Mouse (Mus musculus) urinary bladder, postnatal 36 days (tissue): ENCODE data around the gene Ostn.

Experiments
- DNase-seq, 2 experiments: peaks; one replicate each; pipeline ENCODE4 v3.0.0; 2022; ENCODE audit warnings: low spot score in 2 of 2, mixed read lengths in 1 of 2

Ostn gene

GRCm38 (mm10) chr16:27387634-27388611, 80.6 kb downstream of the Ostn start:
- no peak for DNase-seq

- peak; percentile 71 to 75 for DNase-seq
Measured at GRCm38 (mm10) chr16:27388761-27389451, 81.6 kb downstream of the Ostn start, which contains the start of gene Ccdc50. Ccdc50 (plus strand) TSS chr16:27388869.

GRCm38 (mm10) chr16:27389534-27390282, 82.4 kb downstream of the Ostn start:
- peak in 1 of 2 experiments; percentile 11 for DNase-seq

GRCm38 (mm10) chr16:27390306-27390705, 83.0 kb downstream of the Ostn start:
- DNase-seq, result no peak

GRCm38 (mm10) chr16:27391845-27392244, 84.6 kb downstream of the Ostn start:
- DNase-seq, result no peak

DNA sequence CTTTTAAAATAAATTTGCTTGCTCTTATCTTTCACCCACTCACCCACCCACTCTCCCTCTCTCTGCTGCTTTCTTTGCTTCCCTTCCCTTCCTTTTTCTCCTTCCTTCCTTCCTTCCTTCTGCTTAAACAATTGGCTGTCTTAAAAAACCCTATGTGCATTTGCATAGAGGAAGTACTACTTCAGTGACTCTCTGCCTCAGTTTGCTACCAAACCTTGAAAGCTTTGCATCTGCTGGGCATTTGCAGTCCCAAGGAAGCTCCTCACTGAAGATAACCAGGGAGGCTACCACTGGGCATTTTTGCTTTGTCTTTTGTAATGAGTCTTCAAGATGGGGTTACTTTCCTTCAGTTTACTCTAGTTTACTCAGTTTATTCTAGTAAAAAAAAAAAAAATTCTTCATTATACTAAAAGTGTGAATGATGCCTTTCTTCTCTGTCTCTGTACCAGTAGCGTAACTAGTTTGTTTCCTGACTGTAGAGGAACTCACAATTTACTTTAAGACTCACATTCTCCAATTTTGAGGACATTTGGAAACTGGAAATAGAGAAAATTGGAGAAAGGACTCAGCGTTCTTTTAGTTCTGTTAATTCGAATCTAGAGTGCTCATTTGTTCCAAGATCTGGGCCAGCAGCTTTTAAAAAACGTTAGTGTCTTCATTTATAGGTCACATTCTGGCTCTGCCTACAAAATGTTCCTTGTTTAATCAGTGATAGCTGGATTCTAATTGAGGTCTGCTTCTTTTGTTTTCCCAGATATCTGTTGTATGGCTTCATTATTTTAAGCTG, 88.2 kb downstream of the Ostn start:
- DNase-seq, result no peak

DNA sequence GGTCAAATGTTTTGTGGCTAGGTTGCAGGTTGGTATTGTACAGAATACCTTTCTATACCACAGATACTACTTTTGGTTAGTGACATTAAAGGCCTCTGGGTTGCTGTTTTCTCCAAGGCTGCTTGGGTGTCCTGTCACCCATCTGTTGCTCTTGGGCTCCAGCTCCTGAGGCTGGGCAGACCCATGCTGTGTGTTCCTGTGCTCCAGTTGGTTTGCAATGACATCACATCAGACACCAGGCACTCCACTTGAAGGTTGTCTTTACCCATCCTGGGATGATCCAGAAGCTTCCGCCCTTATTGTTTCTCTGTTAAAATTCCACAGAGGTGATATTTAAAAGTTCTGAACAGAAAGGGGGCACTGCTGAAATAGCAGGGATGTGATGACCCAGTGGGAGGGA, 89.7 kb downstream of the Ostn start:
- DNase-seq, result no peak

DNA sequence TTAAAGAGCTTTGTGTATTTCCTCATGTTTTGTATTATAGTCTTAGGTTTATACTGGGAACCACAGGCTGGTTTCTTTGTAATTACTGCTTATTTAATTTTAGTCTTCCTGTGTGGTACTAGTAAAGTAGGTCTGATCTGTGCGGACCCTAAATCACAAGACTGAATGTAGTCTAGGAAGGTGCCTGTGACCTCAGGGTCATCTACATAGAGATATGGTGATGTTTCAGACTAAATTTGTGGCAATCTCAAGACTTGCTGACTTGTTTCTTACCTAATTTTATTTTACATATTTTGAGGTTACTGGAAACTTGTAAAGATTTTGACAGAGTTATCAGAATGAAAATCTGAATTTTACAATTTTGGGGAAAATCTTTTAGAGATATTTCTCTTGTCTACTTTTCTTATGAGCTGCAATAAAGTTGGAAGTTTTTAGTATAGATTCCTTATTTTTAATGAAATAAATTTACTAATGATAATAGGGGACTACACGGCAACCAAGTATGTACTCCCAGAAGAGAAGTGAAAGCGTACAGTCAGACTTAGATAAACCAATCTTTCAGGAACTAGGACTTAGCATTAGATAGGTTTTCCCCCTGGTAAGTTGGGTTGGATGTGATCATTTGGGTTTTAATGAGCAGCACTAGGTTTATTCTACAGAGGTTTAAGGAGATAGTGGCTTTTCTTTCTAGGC, 91.9 kb downstream of the Ostn start:
- DNase-seq, result no peak

GRCm38 (mm10) chr16:27399719-27400253, 92.5 kb downstream of the Ostn start:
- DNase-seq, result no peak
